Mouse (Mus musculus) right cerebral cortex, postnatal 4 days (tissue): ENCODE data around the gene Xbp1.
"Not testable (repeated sequence)": the region's sequence is repeated elsewhere in the genome, so short reads cannot be mapped to it uniquely, and the experiment has no call there.

Experiments
- DNase-seq: peaks from one replicate; pipeline ENCODE4 v3.0.0-alpha.2; 2022

The Xbp1 gene

GRCm38 (mm10) chr11:5520412-5521265 lies at the start of gene Xbp1:
TSS of gene Xbp1 (plus strand) at chr11:5520659.
- DNase-seq = peak; percentile 94

- DNase-seq = peak; percentile 65
Measured at GRCm38 (mm10) chr11:5474130-5474529, 46.3 kb upstream of the Xbp1 start.

- DNase-seq = not testable (repeated sequence)
Measured at GRCm38 (mm10) chr11:5475556-5476118, 44.8 kb upstream of the Xbp1 start.

- DNase-seq = no peak
Measured at GRCm38 (mm10) chr11:5476806-5477205, 43.7 kb upstream of the Xbp1 start.

GRCm38 (mm10) chr11:5478193-5478592 lies 42.3 kb upstream of the Xbp1 start:
- DNase-seq = no peak

GRCm38 (mm10) chr11:5478831-5479230 lies 41.6 kb upstream of the Xbp1 start:
- no peak for DNase-seq

- no peak for DNase-seq
Measured at GRCm38 (mm10) chr11:5482581-5482980, 37.9 kb upstream of the Xbp1 start.

GRCm38 (mm10) chr11:5485193-5486011 lies 35.1 kb upstream of the Xbp1 start:
- DNase-seq = peak; percentile 84

GRCm38 (mm10) chr11:5489433-5489832 lies 31.0 kb upstream of the Xbp1 start:
- not testable (repeated sequence) for DNase-seq

GRCm38 (mm10) chr11:5490989-5491656 lies 29.3 kb upstream of the Xbp1 start:
- DNase-seq = no peak

GRCm38 (mm10) chr11:5491912-5492311 lies 28.5 kb upstream of the Xbp1 start:
- DNase-seq = no peak

- no peak for DNase-seq
Measured at GRCm38 (mm10) chr11:5493869-5494268, 26.6 kb upstream of the Xbp1 start.

GRCm38 (mm10) chr11:5495286-5495832 lies 25.1 kb upstream of the Xbp1 start:
- DNase-seq = no peak

GRCm38 (mm10) chr11:5495906-5496305 lies 24.6 kb upstream of the Xbp1 start:
- DNase-seq = no peak

- no peak for DNase-seq
Measured at GRCm38 (mm10) chr11:5496559-5497248, 23.8 kb upstream of the Xbp1 start.

GRCm38 (mm10) chr11:5498422-5498821 lies 22.0 kb upstream of the Xbp1 start:
- DNase-seq = no peak

GRCm38 (mm10) chr11:5498931-5499661 lies 21.4 kb upstream of the Xbp1 start:
- no peak for DNase-seq

- no peak for DNase-seq
Measured at GRCm38 (mm10) chr11:5499961-5500644, 20.4 kb upstream of the Xbp1 start.

GRCm38 (mm10) chr11:5500903-5501741 lies 19.3 kb upstream of the Xbp1 start:
- DNase-seq = no peak
